Mouse (Mus musculus) limb, embryonic 14.5 days (tissue): ENCODE results near the gene Efcab12. TPM values are rescaled to one million over a fixed set of nuclear protein-coding genes. Genes with fewer than 3 reads are reported as not detected.
"Not testable (repeated sequence)": the region's sequence is repeated elsewhere in the genome, so short reads cannot be mapped to it uniquely, and the experiment has no call there.

Experiments used
- ATAC-seq: fragments of 200-750 bp; cut with Nextera tagmentation; 2 replicates; pipeline ENCODE4 v1.8.0; 2017; ENCODE audit warnings: low read depth, moderate number of reproducible peaks, moderate TSS enrichment; ENCODE audit not compliant: low FRiP score
- DNase-seq: peaks from one replicate; pipeline ENCODE4 v3.0.0-alpha.2; 2015; ENCODE audit warnings: low spot score
- H3K27ac ChIP-seq: fragments of 300-500 bp; sonication (generic); replicated peaks from 2 replicates; pipeline ENCODE4 v1.5.1; 2014; ENCODE audit warnings: low read depth, mild to moderate bottlenecking, low read length, moderate library complexity, mixed read lengths
- H3K27me3 ChIP-seq: fragments of 300-500 bp; sonication (generic); 2 replicates; pipeline ENCODE4 v1.6.1; 2014; ENCODE audit warnings: low read length, mixed read lengths; ENCODE audit not compliant: control insufficient read depth, insufficient read depth
- H3K36me3 ChIP-seq: fragments of 300-500 bp; sonication (generic); 2 replicates; pipeline ENCODE4 v1.6.1; 2014; ENCODE audit warnings: mild to moderate bottlenecking, low read length, moderate library complexity, mixed read lengths; ENCODE audit not compliant: control insufficient read depth, insufficient read depth
- H3K4me1 ChIP-seq: fragments of 300-500 bp; sonication (generic); 2 replicates; pipeline ENCODE4 v1.6.1; 2014; ENCODE audit warnings: antibody characterized with exemption, low read length, mixed read lengths; ENCODE audit not compliant: control insufficient read depth, insufficient read depth
- H3K4me2 ChIP-seq: fragments of 300-500 bp; sonication (generic); replicated peaks from 2 replicates; pipeline ENCODE4 v1.6.1; 2014; ENCODE audit warnings: low read depth, mild to moderate bottlenecking, low read length, moderate library complexity; ENCODE audit not compliant: severe bottlenecking
- H3K4me3 ChIP-seq: fragments of 300-500 bp; sonication (generic); replicated peaks from 2 replicates; pipeline ENCODE4 v1.5.1; 2014; ENCODE audit warnings: low read length
- H3K9ac ChIP-seq: fragments of 300-500 bp; sonication (generic); 2 replicates; pipeline ENCODE4 v1.6.1; 2014; ENCODE audit warnings: mild to moderate bottlenecking, low read depth, low read length, moderate library complexity; ENCODE audit not compliant: severe bottlenecking
- H3K9me3 ChIP-seq: fragments of 300-500 bp; sonication (generic); 2 replicates; pipeline ENCODE4 v1.6.1; 2016; ENCODE audit warnings: low read length; ENCODE audit not compliant: control insufficient read depth
- POLR2A ChIP-seq: fragments of 200-500 bp; IDR thresholded peaks from 2 replicates; pipeline ENCODE4 v1.8.0; 2012; ENCODE audit warnings: inconsistent platforms, mild to moderate bottlenecking, moderate library complexity, borderline replicate concordance; ENCODE audit not compliant: insufficient read depth, insufficient read length; ENCODE audit errors: extremely low read depth
- WGBS: fragments of 180-500 bp; shearing (Covaris S2); extraction: QIAGEN DNeasy Blood & Tissue Kit; methylation state at CpG from one replicate; pipeline ENCODE4 v1.1.7; 2014; 5-methylcytosine and 5-hydroxymethylcytosine counted together
- polyA plus RNA-seq, 2 experiments: library from polyadenylated mRNA; depleted of rRNA in 1 of 2; stranded (reverse) in 1 of 2; unstranded in 1 of 2; fragments of >200 nt; fragmentation: Nextera tagmentation in 1 of 2; extraction: Ambion mirVana in 1 of 2; gene quantifications; 2 replicates each; pipeline versions ENCODE4 v1.2.1 to v1.2.3; 2012 to 2014

Gene Efcab12
- polyA plus RNA-seq, 2 experiments = 0.39 to 0.58 TPM

- ATAC-seq = no peak
Measured at GRCm38 (mm10) chr6:115838745-115839144, 533 bp upstream of the Efcab12 start.

GRCm38 (mm10) chr6:115833861-115834260, 4.4 kb downstream of the Efcab12 start:
- no peak for DNase-seq
- H3K9me3 ChIP-seq = no peaks in the 10 kb centered on the region
- no peak overlapping the region for H3K4me3 ChIP-seq
- no peak for ATAC-seq
- no peak overlapping the region for H3K27ac ChIP-seq
- H3K4me1 ChIP-seq = no peaks in the 10 kb centered on the region
- H3K27me3 ChIP-seq = no peaks in the 10 kb centered on the region
- no peak overlapping the region for H3K4me2 ChIP-seq
- no peak overlapping the region for H3K9ac ChIP-seq
- no peak for TF ChIP-seq POLR2A
- no peaks in the 10 kb centered on the region for H3K36me3 ChIP-seq

More at GRCm38 (mm10) chr6:115838745-115839144, 533 bp upstream of the Efcab12 start:
- Histone ChIP-seq H3K27ac (no peak overlapping the region), H3K4me2 (peak overlapping the region; percentile 68), H3K4me1 (no peaks in the 10 kb centered on the region), H3K27me3 (no peaks in the 10 kb centered on the region), H3K9me3 (no peaks in the 10 kb centered on the region), H3K4me3 (peak overlapping the region; percentile 27), H3K9ac (no peak overlapping the region), H3K36me3 (peaks cover 19% of the 10 kb centered on the region)
- WGBS = 54% methylated on average over 5 of the region's 5 CpGs
- DNase-seq = no peak
- no peak for TF ChIP-seq POLR2A

GRCm38 (mm10) chr6:115832152-115832850, 5.9 kb downstream of the Efcab12 start:
- Histone ChIP-seq H3K4me3 (no peak overlapping the region), H3K4me1 (no peaks in the 10 kb centered on the region), H3K27me3 (no peaks in the 10 kb centered on the region), H3K9ac (no peak overlapping the region), H3K9me3 (no peaks in the 10 kb centered on the region), H3K27ac (no peak overlapping the region), H3K36me3 (no peaks in the 10 kb centered on the region), H3K4me2 (no peak overlapping the region)
- WGBS = 95% methylated on average over 2 of the region's 2 CpGs
- ATAC-seq = no peak
- no peak for TF ChIP-seq POLR2A
- DNase-seq = no peak

GRCm38 (mm10) chr6:115830779-115831601, 7.2 kb downstream of the Efcab12 start:
- 87% methylated on average over 6 of the region's 6 CpGs for WGBS
- H3K4me2 ChIP-seq = no peak overlapping the region
- H3K27me3 ChIP-seq = no peaks in the 10 kb centered on the region
- DNase-seq (no peak), ATAC-seq (no peak)
- no peak overlapping the region for H3K4me3 ChIP-seq
- H3K27ac ChIP-seq = no peak overlapping the region
- no peak overlapping the region for H3K9ac ChIP-seq
- H3K9me3 ChIP-seq = no peaks in the 10 kb centered on the region
- no peaks in the 10 kb centered on the region for H3K36me3 ChIP-seq
- no peak for TF ChIP-seq POLR2A
- no peaks in the 10 kb centered on the region for H3K4me1 ChIP-seq

GRCm38 (mm10) chr6:115823850-115824464, 14.3 kb downstream of the Efcab12 start:
- peak; percentile 89 for ATAC-seq
- not testable (repeated sequence) for H3K9ac ChIP-seq, H3K36me3 ChIP-seq, H3K27ac ChIP-seq, H3K9me3 ChIP-seq, H3K4me1 ChIP-seq, H3K27me3 ChIP-seq
- peak; percentile 59 for DNase-seq
- Histone ChIP-seq H3K4me2 (peak overlapping the region; percentile 34), H3K4me3 (0 out of 2 replicates have a peak overlapping the region, but pooled peaks have one; percentile 14)
- 3% methylated on average over 4 of the region's 11 CpGs for WGBS
